Mouse (Mus musculus) G1E (cell line): ENCODE measurements at regions not wholly inside any gene's neighbourhood (a gene's known extent, or its start where the extent isn't known, plus 50 kb on each side); places are given as distances from the start of the nearest gene placed in this dataset.

Experiments used
- ATAC-seq: 2 replicates; pipeline ENCODE4 v1.8.0; 2016; ENCODE audit warnings: mild to moderate bottlenecking; ENCODE audit not compliant: insufficient number of reproducible peaks, poor library complexity, low FRiP score, severe bottlenecking; ENCODE audit errors: extremely low read depth
- DNase-seq: peaks from one replicate; pipeline ENCODE4 v3.0.0; 2012; ENCODE audit warnings: low spot score
- H3K27me3 ChIP-seq: 2 replicates; pipeline ENCODE4 v1.6.1; 2012; ENCODE audit warnings: mild to moderate bottlenecking, low read length, inconsistent platforms; ENCODE audit not compliant: insufficient read depth
- H3K36me3 ChIP-seq: replicated peaks from 2 replicates; pipeline ENCODE3; 2012; ENCODE audit warnings: mild to moderate bottlenecking, inconsistent platforms
- H3K4me1 ChIP-seq: 2 replicates; pipeline ENCODE4 v1.6.1; 2012; ENCODE audit warnings: low read depth, low read length, inconsistent platforms, mixed read lengths; ENCODE audit not compliant: insufficient read depth
- H3K4me3 ChIP-seq: 2 replicates; pipeline ENCODE4 v1.5.1; 2012; ENCODE audit warnings: low read depth, mild to moderate bottlenecking, inconsistent platforms, low read length, moderate library complexity, mixed read lengths
- H3K9me3 ChIP-seq: replicated peaks from 2 replicates; pipeline ENCODE4 v1.6.1; 2012; ENCODE audit warnings: inconsistent platforms
- CTCF ChIP-seq: IDR thresholded peaks from 2 replicates; pipeline ENCODE4 v1.5.1; 2012; ENCODE audit warnings: low read depth, low read length, inconsistent platforms, mixed read lengths
- GATA1 ChIP-seq: IDR thresholded peaks from 2 replicates; pipeline ENCODE4 v1.6.1; 2012; ENCODE audit warnings: borderline replicate concordance, low read length, inconsistent platforms, mixed read lengths
- GATA2 ChIP-seq: IDR thresholded peaks from 2 replicates; pipeline ENCODE4 v1.6.1; 2012; ENCODE audit warnings: low read depth, low read length, inconsistent platforms, borderline replicate concordance
- POLR2AphosphoS5 ChIP-seq: IDR thresholded peaks from 2 replicates; pipeline ENCODE4 v1.6.1; 2012; ENCODE audit warnings: low read depth, low read length, inconsistent platforms; ENCODE audit not compliant: insufficient replicate concordance
- TAL1 ChIP-seq: conservative IDR thresholded peaks from 2 replicates; pipeline ENCODE4 v1.6.1; 2012; ENCODE audit warnings: low read depth, low read length, inconsistent platforms, mixed read lengths

- Histone ChIP-seq H3K4me1 (no peaks in the 10 kb centered on the region), H3K9me3 (peaks cover 84% of the 10 kb centered on the region), H3K27me3 (no peaks in the 10 kb centered on the region; the same call in 1 of the 2 replicates), H3K36me3 (no peaks in the 10 kb centered on the region), H3K4me3 (peak overlapping the region; percentile 25; the same call in 1 of the 2 replicates)
- TF ChIP-seq POLR2AphosphoS5 (no peak), GATA1 (no peak), TAL1 (no peak), GATA2 (no peak), CTCF (no peak)
- ATAC-seq: no peak
- DNase-seq: no peak
These were observed 170.0 kb upstream of the Id2 start for GRCm38 (mm10) chr12:25266701-25267571.

GRCm38 (mm10) chr12:25265560-25266525, 168.9 kb upstream of the Id2 start:
- Histone ChIP-seq H3K9me3 (peaks cover 84% of the 10 kb centered on the region), H3K4me1 (no peaks in the 10 kb centered on the region), H3K36me3 (no peaks in the 10 kb centered on the region), H3K27me3 (no peaks in the 10 kb centered on the region; the same call in 1 of the 2 replicates), H3K4me3 (no peak overlapping the region)
- no peak for TF ChIP-seq TAL1
- TF ChIP-seq GATA1: no peak
- no peak for TF ChIP-seq POLR2AphosphoS5
- no peak for TF ChIP-seq CTCF
- ATAC-seq (no peak), DNase-seq (no peak)

- TF ChIP-seq GATA2 (no peak), GATA1 (no peak), TAL1 (no peak), POLR2AphosphoS5 (no peak), CTCF (no peak)
These were observed 168.1 kb upstream of the Id2 start for GRCm38 (mm10) chr12:25265066-25265465.

GRCm38 (mm10) chr12:25264408-25264807, 167.5 kb upstream of the Id2 start:
- Histone ChIP-seq H3K4me1 (no peaks in the 10 kb centered on the region), H3K27me3 (no peaks in the 10 kb centered on the region; the same call in 1 of the 2 replicates), H3K36me3 (no peaks in the 10 kb centered on the region), H3K4me3 (no peak overlapping the region), H3K9me3 (peaks cover 78% of the 10 kb centered on the region)
- TF ChIP-seq GATA1: no peak
- no peak for TF ChIP-seq GATA2
- TF ChIP-seq CTCF: no peak
- TF ChIP-seq POLR2AphosphoS5: no peak
- no peak for TF ChIP-seq TAL1
- ATAC-seq (no peak), DNase-seq (no peak)

More at GRCm38 (mm10) chr12:25265066-25265465, 168.1 kb upstream of the Id2 start:
- H3K27me3 ChIP-seq: no peaks in the 10 kb centered on the region; the same call in 1 of the 2 replicates
- peaks cover 83% of the 10 kb centered on the region for H3K9me3 ChIP-seq
- H3K4me1 ChIP-seq: no peaks in the 10 kb centered on the region
- no peak overlapping the region for H3K4me3 ChIP-seq
- H3K36me3 ChIP-seq: no peaks in the 10 kb centered on the region
- DNase-seq: no peak
- no peak for ATAC-seq

GRCm38 (mm10) chr12:25262461-25262860, 165.5 kb upstream of the Id2 start:
- H3K4me1 ChIP-seq: no peaks in the 10 kb centered on the region
- H3K27me3 ChIP-seq: no peaks in the 10 kb centered on the region; the same call in 1 of the 2 replicates
- no peak for DNase-seq
- TF ChIP-seq GATA1: no peak
- no peak for TF ChIP-seq CTCF
- no peak for TF ChIP-seq TAL1
- TF ChIP-seq POLR2AphosphoS5: no peak
- TF ChIP-seq GATA2: no peak
- H3K4me3 ChIP-seq: no peak overlapping the region
- H3K9me3 ChIP-seq: peaks cover 70% of the 10 kb centered on the region
- no peaks in the 10 kb centered on the region for H3K36me3 ChIP-seq
- no peak for ATAC-seq

- no peaks in the 10 kb centered on the region for H3K36me3 ChIP-seq
- H3K27me3 ChIP-seq: no peaks in the 10 kb centered on the region
- DNase-seq: no peak
- H3K4me3 ChIP-seq: no peak overlapping the region
- no peak for ATAC-seq
- TF ChIP-seq TAL1: no peak
- no peak for TF ChIP-seq GATA2
- TF ChIP-seq POLR2AphosphoS5: no peak
- no peak for TF ChIP-seq GATA1
- no peak for TF ChIP-seq CTCF
- peaks cover 65% of the 10 kb centered on the region for H3K9me3 ChIP-seq
- H3K4me1 ChIP-seq: no peaks in the 10 kb centered on the region
These were observed 162.2 kb upstream of the Id2 start for GRCm38 (mm10) chr12:25259123-25259522.
